Comparison of ENCODE assay signal across 7 mouse cellular contexts in genomic region chr12:29702626-29703025, GRCm38 (mm10).
DNase-seq lines count a peak whose midpoint lies in the region; ATAC-seq lines count a peak whose summit lies in the region.

No protein-coding gene starts in this region.

- WGBS in hindbrain, embryonic 15.5 days = 22% methylated on average over 4 of the region's 4 CpGs
- WGBS in midbrain, embryonic 10.5 days = 75% methylated on average over 4 of the region's 4 CpGs

- H3K9ac ChIP-seq in hindbrain, embryonic 15.5 days = 0 out of 2 replicates have a peak overlapping the region, but pooled peaks have one; percentile 5

- peak overlapping the region; percentile 74 for H3K27ac ChIP-seq in hindbrain, embryonic 15.5 days (replicated peaks)
- H3K27ac ChIP-seq in midbrain, embryonic 10.5 days (replicated peaks) = peak overlapping the region; percentile 79

- H3K4me1 ChIP-seq in hindbrain, embryonic 15.5 days (replicated peaks) = peaks cover 54% of the 10 kb centered on the region
- H3K4me1 ChIP-seq in midbrain, embryonic 10.5 days = peaks cover 53% of the 10 kb centered on the region

- H3K4me3 ChIP-seq in hindbrain, embryonic 15.5 days = no peak overlapping the region
- no peak overlapping the region for H3K4me3 ChIP-seq in midbrain, embryonic 10.5 days

- H3K36me3 ChIP-seq in hindbrain, embryonic 15.5 days = no peaks in the 10 kb centered on the region
- no peaks in the 10 kb centered on the region for H3K36me3 ChIP-seq in midbrain, embryonic 10.5 days

- peak; percentile 51 for DNase-seq in Muller cell, postnatal 12 days (ENCODE audit: inconsistent ontology term)
- peak; percentile 40 to 41 for DNase-seq in frontal cortex, postnatal 14 days (ENCODE audit: low spot score in 2 of 2)
- no peak for DNase-seq in midbrain, embryonic 10.5 days (ENCODE audit: low spot score)
- DNase-seq in urinary bladder, postnatal 4 days (ENCODE audit: low spot score in 2 of 2) = no peak

- H3K9me3 ChIP-seq in hindbrain, embryonic 15.5 days = no peaks in the 10 kb centered on the region
- no peaks in the 10 kb centered on the region for H3K9me3 ChIP-seq in midbrain, embryonic 10.5 days (replicated peaks)

- H3K27me3 ChIP-seq in hindbrain, embryonic 15.5 days = no peaks in the 10 kb centered on the region
- H3K27me3 ChIP-seq in midbrain, embryonic 10.5 days (ENCODE audit: low read depth, poor library complexity, severe bottlenecking) = peaks cover 33% of the 10 kb centered on the region

- H3K4me2 ChIP-seq in hindbrain, embryonic 15.5 days = no peak overlapping the region

- ATAC-seq in cerebellum, adult (ENCODE audit: insufficient number of reproducible peaks, low FRiP score, low TSS enrichment) = peak; percentile 53
- ATAC-seq in hindbrain, embryonic 15.5 days (ENCODE audit: low FRiP score, low read depth) = peak; percentile 13; the same call in 1 of the 2 replicates
- no peak for ATAC-seq in inflammation-experienced regulatory T-cells, adult 6 months

Comparison
In these comparisons a context has a peak if more than half of its experiments do, and no peak if none do; other contexts are left out.
1. DNase-seq: peak in Muller cell, postnatal 12 days (single experiment) and frontal cortex, postnatal 14 days (2 of 2); none in midbrain, embryonic 10.5 days (single experiment) and urinary bladder, postnatal 4 days (0 of 2).